Mouse (Mus musculus): ENCODE measurements around the gene Naglu. TPM values are rescaled to one million over a fixed set of nuclear protein-coding genes. Genes with fewer than 3 reads are reported as not detected.

The Naglu gene
- polyA plus RNA-seq, 1 experiment from 2014 or later, result 8.0 TPM

- H3K9ac ChIP-seq (replicated peaks), result no peak overlapping the region
- H3K9me3 ChIP-seq, result no peaks in the 10 kb centered on the region
- WGBS, result 35% methylated on average over 5 of the region's 5 CpGs
- no peaks in the 10 kb centered on the region for H3K27me3 ChIP-seq
- no peak overlapping the region for H3K27ac ChIP-seq
- peaks cover 4% of the 10 kb centered on the region for H3K4me1 ChIP-seq (replicated peaks)
- H3K4me3 ChIP-seq (replicated peaks), result no peak overlapping the region
- peaks cover 77% of the 10 kb centered on the region for H3K36me3 ChIP-seq
- H3K4me2 ChIP-seq, result no peak overlapping the region
- no peak for ATAC-seq (ENCODE audit: insufficient number of reproducible peaks, insufficient read depth, low FRiP score, low TSS enrichment, low read depth)
These were observed 12.0 kb upstream of the Naglu start for GRCm38 (mm10) chr11:101057860-101058259.

DNA sequence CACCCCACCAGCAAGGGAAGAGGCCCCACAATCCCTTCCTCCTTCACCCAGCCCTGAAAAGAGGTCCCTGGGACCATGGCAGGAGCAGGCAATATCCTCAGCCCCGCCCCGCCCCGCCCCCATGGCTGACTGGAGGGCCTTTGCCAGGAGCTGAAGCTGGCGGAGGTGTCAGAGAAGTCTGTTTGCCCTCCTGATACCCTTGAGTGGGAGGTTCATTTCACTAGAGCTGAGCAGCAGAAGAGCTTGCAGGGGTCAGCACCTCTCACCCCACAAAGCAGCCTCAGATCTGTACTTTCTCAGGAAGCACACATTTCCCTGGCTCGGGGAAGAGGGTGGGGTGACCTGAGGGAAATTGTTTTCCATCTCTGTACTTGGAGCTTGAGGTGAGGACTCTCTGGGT, 11.1 kb upstream of the Naglu start:
- WGBS, result 69% methylated on average over 5 of the region's 5 CpGs
- no peak for ATAC-seq (ENCODE audit: insufficient number of reproducible peaks, insufficient read depth, low FRiP score, low TSS enrichment, low read depth)
- Histone ChIP-seq H3K27me3 (no peaks in the 10 kb centered on the region), H3K9me3 (no peaks in the 10 kb centered on the region), H3K4me2 (no peak overlapping the region), H3K9ac (replicated peaks) (no peak overlapping the region), H3K36me3 (peaks cover 74% of the 10 kb centered on the region), H3K4me3 (replicated peaks) (no peak overlapping the region), H3K4me1 (replicated peaks) (peaks cover 12% of the 10 kb centered on the region), H3K27ac (no peak overlapping the region)

- H3K36me3 ChIP-seq, result peaks cover 69% of the 10 kb centered on the region
- peaks cover 19% of the 10 kb centered on the region for H3K4me1 ChIP-seq (replicated peaks)
- no peak overlapping the region for H3K9ac ChIP-seq (replicated peaks)
- no peak overlapping the region for H3K4me3 ChIP-seq (replicated peaks)
- H3K27me3 ChIP-seq, result no peaks in the 10 kb centered on the region
- 86% methylated on average over 10 of the region's 10 CpGs for WGBS
- H3K9me3 ChIP-seq, result no peaks in the 10 kb centered on the region
- ATAC-seq (ENCODE audit: insufficient number of reproducible peaks, insufficient read depth, low FRiP score, low TSS enrichment, low read depth), result no peak
- H3K4me2 ChIP-seq, result no peak overlapping the region
- no peak overlapping the region for H3K27ac ChIP-seq
These were observed 10.3 kb upstream of the Naglu start for GRCm38 (mm10) chr11:101059473-101059872.

GRCm38 (mm10) chr11:101060126-101060525, 9.7 kb upstream of the Naglu start:
- H3K9me3 ChIP-seq, result no peaks in the 10 kb centered on the region
- no peaks in the 10 kb centered on the region for H3K27me3 ChIP-seq
- H3K27ac ChIP-seq, result 0 out of 2 replicates have a peak overlapping the region, but pooled peaks have one; percentile 31
- no peak overlapping the region for H3K9ac ChIP-seq (replicated peaks)
- no peak overlapping the region for H3K4me2 ChIP-seq
- no peak for ATAC-seq (ENCODE audit: insufficient number of reproducible peaks, insufficient read depth, low FRiP score, low TSS enrichment, low read depth)
- H3K36me3 ChIP-seq, result peaks cover 64% of the 10 kb centered on the region
- no peak overlapping the region for H3K4me3 ChIP-seq (replicated peaks)
- H3K4me1 ChIP-seq (replicated peaks), result peaks cover 19% of the 10 kb centered on the region
- WGBS, result 72% methylated on average over 8 of the region's 8 CpGs

- no peak overlapping the region for H3K9ac ChIP-seq (replicated peaks)
- no peak for ATAC-seq (ENCODE audit: insufficient number of reproducible peaks, insufficient read depth, low FRiP score, low TSS enrichment, low read depth)
- 84% methylated on average over 5 of the region's 5 CpGs for WGBS
- H3K27me3 ChIP-seq, result no peaks in the 10 kb centered on the region
- no peak overlapping the region for H3K27ac ChIP-seq
- H3K4me2 ChIP-seq, result no peak overlapping the region
- no peaks in the 10 kb centered on the region for H3K9me3 ChIP-seq
- no peak overlapping the region for H3K4me3 ChIP-seq (replicated peaks)
- H3K36me3 ChIP-seq, result peaks cover 54% of the 10 kb centered on the region
- peaks cover 19% of the 10 kb centered on the region for H3K4me1 ChIP-seq (replicated peaks)
These were observed 8.8 kb upstream of the Naglu start for GRCm38 (mm10) chr11:101061049-101061448.

- no peaks in the 10 kb centered on the region for H3K27me3 ChIP-seq
- no peak for ATAC-seq (ENCODE audit: insufficient number of reproducible peaks, insufficient read depth, low FRiP score, low TSS enrichment, low read depth)
- no peak overlapping the region for H3K27ac ChIP-seq
- no peaks in the 10 kb centered on the region for H3K9me3 ChIP-seq
- H3K9ac ChIP-seq (replicated peaks), result no peak overlapping the region
- H3K4me1 ChIP-seq (replicated peaks), result peaks cover 19% of the 10 kb centered on the region
- H3K36me3 ChIP-seq, result peaks cover 46% of the 10 kb centered on the region
- WGBS, result 80% methylated on average over 12 of the region's 12 CpGs
- no peak overlapping the region for H3K4me2 ChIP-seq
- H3K4me3 ChIP-seq (replicated peaks), result no peak overlapping the region
These were observed 7.5 kb upstream of the Naglu start for GRCm38 (mm10) chr11:101062165-101062884.

- H3K4me2 ChIP-seq, result no peak overlapping the region; the same call in 1 of the 2 replicates
- peaks cover 19% of the 10 kb centered on the region for H3K4me1 ChIP-seq (replicated peaks)
- H3K27me3 ChIP-seq, result 0 out of 2 replicates have a peak, but pooled peaks cover 2% of the 10 kb centered on the region
- peak overlapping the region; percentile 90 for H3K27ac ChIP-seq
- H3K36me3 ChIP-seq, result peaks cover 46% of the 10 kb centered on the region
- ATAC-seq (ENCODE audit: insufficient number of reproducible peaks, insufficient read depth, low FRiP score, low TSS enrichment, low read depth), result no peak
- H3K9ac ChIP-seq (replicated peaks), result no peak overlapping the region
- 63% methylated on average over 14 of the region's 14 CpGs for WGBS
- H3K4me3 ChIP-seq (replicated peaks), result no peak overlapping the region
- no peaks in the 10 kb centered on the region for H3K9me3 ChIP-seq
These were observed 6.7 kb upstream of the Naglu start for GRCm38 (mm10) chr11:101062971-101063675.

GRCm38 (mm10) chr11:101063676-101064327, 6.0 kb upstream of the Naglu start:
- H3K27me3 ChIP-seq, result peaks cover 6% of the 10 kb centered on the region; the same call in 1 of the 2 replicates
- H3K9ac ChIP-seq (replicated peaks), result no peak overlapping the region; the same call in 1 of the 2 replicates
- WGBS, result 30% methylated on average over 12 of the region's 12 CpGs
- no peaks in the 10 kb centered on the region for H3K9me3 ChIP-seq
- peak overlapping the region; percentile 90 for H3K27ac ChIP-seq
- no peak overlapping the region for H3K4me2 ChIP-seq
- peaks cover 43% of the 10 kb centered on the region for H3K36me3 ChIP-seq
- no peak overlapping the region for H3K4me3 ChIP-seq (replicated peaks)
- H3K4me1 ChIP-seq (replicated peaks), result peaks cover 19% of the 10 kb centered on the region
- ATAC-seq (ENCODE audit: insufficient number of reproducible peaks, insufficient read depth, low FRiP score, low TSS enrichment, low read depth), result no peak

GRCm38 (mm10) chr11:101064462-101064861, 5.3 kb upstream of the Naglu start:
- Histone ChIP-seq H3K27me3 (peaks cover 12% of the 10 kb centered on the region), H3K9ac (replicated peaks) (no peak overlapping the region), H3K4me3 (replicated peaks) (no peak overlapping the region), H3K9me3 (no peaks in the 10 kb centered on the region), H3K4me1 (replicated peaks) (peaks cover 22% of the 10 kb centered on the region), H3K36me3 (peaks cover 37% of the 10 kb centered on the region), H3K27ac (peak overlapping the region; percentile 90), H3K4me2 (no peak overlapping the region)
- ATAC-seq (ENCODE audit: insufficient number of reproducible peaks, insufficient read depth, low FRiP score, low TSS enrichment, low read depth), result no peak
- 79% methylated on average over 4 of the region's 4 CpGs for WGBS

DNA sequence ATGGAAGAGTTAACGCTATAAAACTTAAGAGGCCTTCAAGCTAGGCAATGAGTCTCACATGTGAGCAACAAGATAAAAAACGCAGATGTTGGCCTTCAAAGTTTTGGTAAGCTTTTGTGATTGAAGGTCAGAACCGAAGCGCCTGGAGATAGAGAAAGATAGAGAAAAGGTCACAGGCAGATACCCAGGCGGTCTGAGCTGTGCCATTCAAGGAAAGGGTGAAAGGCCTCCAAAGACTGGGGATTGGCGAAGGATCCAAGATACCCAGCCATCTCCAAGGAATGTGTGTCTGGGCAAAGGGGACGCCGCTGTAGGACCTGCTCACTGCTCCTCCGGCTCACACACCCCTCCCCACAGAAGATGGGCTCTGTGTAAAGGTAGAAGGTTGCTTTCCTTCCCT, 4.8 kb upstream of the Naglu start:
- Histone ChIP-seq H3K4me3 (replicated peaks) (no peak overlapping the region), H3K4me2 (no peak overlapping the region), H3K27ac (no peak overlapping the region), H3K36me3 (peaks cover 31% of the 10 kb centered on the region), H3K9ac (replicated peaks) (no peak overlapping the region), H3K4me1 (replicated peaks) (peaks cover 23% of the 10 kb centered on the region), H3K9me3 (no peaks in the 10 kb centered on the region), H3K27me3 (peaks cover 12% of the 10 kb centered on the region)
- ATAC-seq (ENCODE audit: insufficient number of reproducible peaks, insufficient read depth, low FRiP score, low TSS enrichment, low read depth), result no peak
- 95% methylated on average over 9 of the region's 9 CpGs for WGBS
